Mouse (Mus musculus) thymus, postnatal 36 days (tissue): Measurements from ENCODE around the gene Sf3b1.
"Not testable (repeated sequence)": the region's sequence is repeated elsewhere in the genome, so short reads cannot be mapped to it uniquely, and the experiment has no call there.

Experiments used
- DNase-seq, 2 experiments: peaks; one replicate each; pipeline ENCODE4 v3.0.0; 2022; ENCODE audit warnings: mixed read lengths in 2 of 2

The Sf3b1 gene

GRCm38 (mm10) chr1:55027966-55028365, 685 bp upstream of the Sf3b1 start:
- DNase-seq, result no peak

GRCm38 (mm10) chr1:55026444-55027252, 633 bp downstream of the Sf3b1 start:
- no peak for DNase-seq

- DNase-seq, result no peak
Observed at GRCm38 (mm10) chr1:55025656-55026430, 1.4 kb downstream of the Sf3b1 start.

- DNase-seq, result no peak
Observed at GRCm38 (mm10) chr1:55021907-55022306, 5.4 kb downstream of the Sf3b1 start.

GRCm38 (mm10) chr1:55012513-55012912, 14.8 kb downstream of the Sf3b1 start:
- no peak for DNase-seq

- peak; percentile 10 to 20 for DNase-seq
Observed at GRCm38 (mm10) chr1:55008313-55008712, 19.0 kb downstream of the Sf3b1 start.

GRCm38 (mm10) chr1:54993581-54993980, 33.7 kb downstream of the Sf3b1 start:
- no peak for DNase-seq

GRCm38 (mm10) chr1:54986248-54986647, 41.0 kb downstream of the Sf3b1 start:
- no peak for DNase-seq

GRCm38 (mm10) chr1:54985831-54986230, 41.5 kb downstream of the Sf3b1 start:
- no peak for DNase-seq

- no peak for DNase-seq
Observed at GRCm38 (mm10) chr1:54984154-54984553, 43.1 kb downstream of the Sf3b1 start.

- DNase-seq, result no peak
Observed at GRCm38 (mm10) chr1:54983339-54983738, 43.9 kb downstream of the Sf3b1 start.

GRCm38 (mm10) chr1:54982636-54983035, 44.6 kb downstream of the Sf3b1 start:
- no peak for DNase-seq

- no peak for DNase-seq
Observed at GRCm38 (mm10) chr1:54979226-54979984, 47.9 kb downstream of the Sf3b1 start.

- DNase-seq, result no peak
Observed at GRCm38 (mm10) chr1:54971687-54972404, 55.4 kb downstream of the Sf3b1 start.

GRCm38 (mm10) chr1:54966858-54967257, 60.4 kb downstream of the Sf3b1 start:
- DNase-seq, result no peak

- DNase-seq, result no peak
Observed at GRCm38 (mm10) chr1:54965159-54965995, 61.9 kb downstream of the Sf3b1 start.

- DNase-seq, result no peak
Observed at GRCm38 (mm10) chr1:54961724-54962123, 65.6 kb downstream of the Sf3b1 start.

- DNase-seq, result no peak
Observed at GRCm38 (mm10) chr1:54960613-54961165, 66.6 kb downstream of the Sf3b1 start.

GRCm38 (mm10) chr1:54958525-54958924, 68.8 kb downstream of the Sf3b1 start:
- DNase-seq, result peak in 1 of 2 experiments; percentile 22

- not testable (repeated sequence) for DNase-seq
Observed at GRCm38 (mm10) chr1:54956995-54957394, 70.3 kb downstream of the Sf3b1 start.

GRCm38 (mm10) chr1:54954856-54955255, 72.4 kb downstream of the Sf3b1 start:
- peak; percentile 5 to 9 for DNase-seq
